Mouse (Mus musculus): Measurements from ENCODE around the gene Hba-a1.

- no peak for TF ChIP-seq POLR2A (IDR thresholded peaks at IDR 0.05; ENCODE audit: borderline replicate concordance, insufficient read depth, low read length)
- TF ChIP-seq CTCF (IDR thresholded peaks at IDR 0.05; ENCODE audit: borderline replicate concordance, insufficient read depth, low read depth, low read length) = no peak
Observed at GRCm38 (mm10) chr11:32244617-32245016, 38.7 kb upstream of the Hba-a1 start.

Data from cerebellum, adult 2 months (tissue).